Mouse (Mus musculus) adrenal gland, adult 8-10 months (tissue): ENCODE measurements at regions not wholly inside any gene's neighbourhood (a gene's known extent, or its start where the extent isn't known, plus 50 kb on each side); places are given as distances from the start of the nearest gene placed in this dataset.
A peak's percentile ranks its signal among the peaks of the same experiment; 100 is the strongest.

ENCODE experiments used
- DNase-seq: peaks from one replicate; pipeline ENCODE4 v3.0.0; 2022

GRCm38 (mm10) chr9:115614007-115614406, 295.2 kb upstream of the Gadl1 start:
- no peak for DNase-seq

- no peak for DNase-seq
These were observed 291.3 kb upstream of the Gadl1 start for GRCm38 (mm10) chr9:115617909-115618308.

- DNase-seq = no peak
These were observed 285.3 kb upstream of the Gadl1 start for GRCm38 (mm10) chr9:115623948-115624347.

GRCm38 (mm10) chr9:115624721-115625496, 284.3 kb upstream of the Gadl1 start:
- DNase-seq = no peak

GRCm38 (mm10) chr9:115627551-115627950, 281.7 kb upstream of the Gadl1 start:
- peak; percentile 9 for DNase-seq

GRCm38 (mm10) chr9:115637114-115637513, 272.1 kb upstream of the Gadl1 start:
- peak; percentile 8 for DNase-seq

GRCm38 (mm10) chr9:115640781-115641180, 268.5 kb upstream of the Gadl1 start:
- DNase-seq = no peak

GRCm38 (mm10) chr9:115642032-115642431, 267.2 kb upstream of the Gadl1 start:
- DNase-seq = no peak

- DNase-seq = no peak
These were observed 264.3 kb upstream of the Gadl1 start for GRCm38 (mm10) chr9:115644953-115645352.

GRCm38 (mm10) chr9:115646226-115646625, 263.0 kb upstream of the Gadl1 start:
- no peak for DNase-seq

GRCm38 (mm10) chr9:115651708-115652107, 257.5 kb upstream of the Gadl1 start:
- DNase-seq = no peak

- no peak for DNase-seq
These were observed 256.1 kb upstream of the Gadl1 start for GRCm38 (mm10) chr9:115653116-115653515.

- DNase-seq = no peak
These were observed 254.3 kb upstream of the Gadl1 start for GRCm38 (mm10) chr9:115654933-115655332.

GRCm38 (mm10) chr9:115656538-115656937, 252.7 kb upstream of the Gadl1 start:
- no peak for DNase-seq

- no peak for DNase-seq
These were observed 252.1 kb upstream of the Gadl1 start for GRCm38 (mm10) chr9:115656994-115657713.

GRCm38 (mm10) chr9:115658477-115658876, 250.8 kb upstream of the Gadl1 start:
- DNase-seq = no peak

- DNase-seq = no peak
These were observed 248.9 kb upstream of the Gadl1 start for GRCm38 (mm10) chr9:115660371-115660770.

GRCm38 (mm10) chr9:115661834-115662425, 247.3 kb upstream of the Gadl1 start:
- DNase-seq = no peak

- DNase-seq = peak; percentile 19
These were observed 243.8 kb upstream of the Gadl1 start for GRCm38 (mm10) chr9:115665337-115666004.

GRCm38 (mm10) chr9:115666530-115666929, 242.7 kb upstream of the Gadl1 start:
- no peak for DNase-seq

GRCm38 (mm10) chr9:115680703-115681576, 228.3 kb upstream of the Gadl1 start:
- DNase-seq = no peak

GRCm38 (mm10) chr9:115681841-115682240, 227.4 kb upstream of the Gadl1 start:
- no peak for DNase-seq
